Comparison of ENCODE assay signal across 8 mouse cellular contexts in genomic region chr13:71006117-71006516, GRCm38 (mm10).
DNase-seq lines count a peak whose midpoint lies in the region; ATAC-seq and TF ChIP-seq lines count a peak whose summit lies in the region.
"Had no signal": no experiment of that assay in that cellular context is flagged by ENCODE, and none has a peak within 500 bp of the region (broad histone marks: within the 10 kb centered on the region; RNA-seq: fewer than 3 reads in every experiment).

No protein-coding gene starts in this region.

- no peaks in the 10 kb centered on the region for H3K4me1 ChIP-seq in lung, embryonic 14.5 days (ENCODE audit: insufficient read depth)
- H3K4me1 ChIP-seq in lung, adult 2 months (ENCODE audit: control insufficient read depth, insufficient read depth, low read length), result no peaks in the 10 kb centered on the region
- no peaks in the 10 kb centered on the region for H3K4me1 ChIP-seq in embryonic facial prominence, embryonic 15.5 days
- H3K4me1 ChIP-seq in kidney, adult 2 months (ENCODE audit: control insufficient read depth, insufficient read depth, low read length), result no peaks in the 10 kb centered on the region
- no peaks in the 10 kb centered on the region for H3K4me1 ChIP-seq in lung, postnatal 0 days (ENCODE audit: insufficient read depth, low read depth, low read length)
- H3K4me1 ChIP-seq: neural tube, embryonic 13.5 days had no signal

- no peak overlapping the region for H3K4me3 ChIP-seq in lung, embryonic 14.5 days (ENCODE audit: low read depth, low read length)
- H3K4me3 ChIP-seq in lung, adult 2 months (replicated peaks; ENCODE audit: extremely low read depth, low read depth, low read length), result no peak overlapping the region
- H3K4me3 ChIP-seq in embryonic facial prominence, embryonic 15.5 days (replicated peaks), result no peak overlapping the region
- H3K4me3 ChIP-seq in kidney, adult 2 months (ENCODE audit: insufficient read depth, low read depth, low read length), result no peak overlapping the region
- no peak overlapping the region for H3K4me3 ChIP-seq in lung, postnatal 0 days (ENCODE audit: low read depth, low read length)
- H3K4me3 ChIP-seq: neural tube, embryonic 13.5 days had no signal

- no peak for ATAC-seq in lung, embryonic 14.5 days (ENCODE audit: insufficient read depth)
- ATAC-seq in embryonic facial prominence, embryonic 15.5 days (ENCODE audit: insufficient number of reproducible peaks, low FRiP score, low TSS enrichment, low read depth), result peak; percentile 54; the same call in 1 of the 2 replicates
- ATAC-seq in lung, postnatal 0 days, result no peak

- H3K27ac ChIP-seq in lung, embryonic 14.5 days (ENCODE audit: low read depth), result no peak overlapping the region
- H3K27ac ChIP-seq in embryonic facial prominence, embryonic 15.5 days (replicated peaks), result no peak overlapping the region
- no peak overlapping the region for H3K27ac ChIP-seq in kidney, adult 2 months (ENCODE audit: insufficient read depth, low read depth, low read length)
- H3K27ac ChIP-seq in lung, postnatal 0 days (ENCODE audit: low read length), result no peak overlapping the region
- H3K27ac ChIP-seq: neural tube, embryonic 13.5 days had no signal

- TF ChIP-seq CTCF in lung, embryonic 14.5 days (IDR thresholded peaks at IDR 0.05; ENCODE audit: low read depth), result peak; percentile 73
- TF ChIP-seq CTCF in lung, adult 2 months (IDR thresholded peaks at IDR 0.05; ENCODE audit: insufficient read depth, low read length), result no peak
- peak; percentile 59 for TF ChIP-seq CTCF in kidney, adult 2 months (conservative IDR thresholded peaks at IDR 0.05; ENCODE audit: insufficient read depth, insufficient read length, low read depth, low read length)
- peak; percentile 76 for TF ChIP-seq CTCF in lung, postnatal 0 days (IDR thresholded peaks at IDR 0.05)

- H3K4me2 ChIP-seq in lung, embryonic 14.5 days, result no peak overlapping the region
- H3K4me2 ChIP-seq in embryonic facial prominence, embryonic 15.5 days (replicated peaks), result no peak overlapping the region
- H3K4me2 ChIP-seq in lung, postnatal 0 days (replicated peaks; ENCODE audit: low read depth, low read length), result no peak overlapping the region
- H3K4me2 ChIP-seq: neural tube, embryonic 13.5 days had no signal

- 17% methylated on average over 1 of the region's 1 CpGs for WGBS in lung, embryonic 14.5 days
- 22% methylated on average over 1 of the region's 1 CpGs for WGBS in lung, adult 2 months
- 14% methylated on average over 1 of the region's 1 CpGs for WGBS in embryonic facial prominence, embryonic 15.5 days
- 15% methylated on average over 1 of the region's 1 CpGs for WGBS in kidney, adult 2 months
- WGBS in lung, postnatal 0 days, result 11% methylated on average over 1 of the region's 1 CpGs

- TF ChIP-seq EP300 in lung, postnatal 0 days (IDR thresholded peaks at IDR 0.05), result no peak

- H3K27me3 ChIP-seq in lung, embryonic 14.5 days (ENCODE audit: insufficient read depth, low read length), result no peaks in the 10 kb centered on the region
- H3K27me3 ChIP-seq in embryonic facial prominence, embryonic 15.5 days, result peaks cover 33% of the 10 kb centered on the region
- H3K27me3 ChIP-seq in kidney, adult 2 months (replicated peaks; ENCODE audit: control insufficient read depth, insufficient read depth, low read length), result no peaks in the 10 kb centered on the region
- H3K27me3 ChIP-seq in lung, postnatal 0 days (replicated peaks; ENCODE audit: insufficient read depth, low read length), result no peaks in the 10 kb centered on the region

- H3K9me3 ChIP-seq in lung, embryonic 14.5 days (ENCODE audit: low read depth, low read length), result no peaks in the 10 kb centered on the region
- no peaks in the 10 kb centered on the region for H3K9me3 ChIP-seq in embryonic facial prominence, embryonic 15.5 days (replicated peaks)
- H3K9me3 ChIP-seq in lung, postnatal 0 days (ENCODE audit: low read length), result no peaks in the 10 kb centered on the region
- H3K9me3 ChIP-seq: neural tube, embryonic 13.5 days had no signal

- peak; percentile 77 for DNase-seq in lung, embryonic 14.5 days
- no peak for DNase-seq in lung, adult 2 months
- DNase-seq in adrenal gland, postnatal 14 days, result peak; percentile 40
- peak; percentile 58 for DNase-seq in kidney, adult 2 months
- peak; percentile 58 for DNase-seq in lung, postnatal 0 days (ENCODE audit: low spot score)
- DNase-seq in right cerebral cortex, postnatal 4 days, result peak; percentile 40

- no peak overlapping the region for H3K9ac ChIP-seq in lung, embryonic 14.5 days
- H3K9ac ChIP-seq in embryonic facial prominence, embryonic 15.5 days, result no peak overlapping the region
- no peak overlapping the region for H3K9ac ChIP-seq in lung, postnatal 0 days (replicated peaks; ENCODE audit: low read depth)
- H3K9ac ChIP-seq: neural tube, embryonic 13.5 days had no signal

- H3K36me3 ChIP-seq in lung, embryonic 14.5 days (ENCODE audit: insufficient read depth), result no peaks in the 10 kb centered on the region
- H3K36me3 ChIP-seq in embryonic facial prominence, embryonic 15.5 days, result no peaks in the 10 kb centered on the region
- no peaks in the 10 kb centered on the region for H3K36me3 ChIP-seq in kidney, adult 2 months (ENCODE audit: control insufficient read depth, insufficient read depth, low read length)
- no peaks in the 10 kb centered on the region for H3K36me3 ChIP-seq in lung, postnatal 0 days (ENCODE audit: insufficient read depth, low read length)
- H3K36me3 ChIP-seq: neural tube, embryonic 13.5 days had no signal

- no peak for TF ChIP-seq POLR2A in lung, adult 2 months (IDR thresholded peaks at IDR 0.05; ENCODE audit: borderline replicate concordance, extremely low read depth, low read depth, low read length)
- TF ChIP-seq POLR2A in kidney, adult 2 months (IDR thresholded peaks at IDR 0.05; ENCODE audit: low read depth, low read length), result no peak
